Mouse (Mus musculus) heart, postnatal 0 days (tissue): ENCODE measurements at regions not wholly inside any gene's neighbourhood (a gene's known extent, or its start where the extent isn't known, plus 50 kb on each side); places are given as distances from the start of the nearest gene placed in this dataset.

Experiments used
- CTCF ChIP-seq: IDR thresholded peaks from 2 replicates; pipeline ENCODE4 v1.5.1; 2016; ENCODE audit warnings: antibody characterized with exemption, control low read depth, low read depth
- EP300 ChIP-seq: IDR thresholded peaks from 2 replicates; pipeline ENCODE4 v1.6.1; 2016; ENCODE audit warnings: antibody characterized with exemption, low read depth

- TF ChIP-seq CTCF: no peak
- no peak for TF ChIP-seq EP300
These were observed 176.8 kb upstream of the Tle1 start for GRCm38 (mm10) chr4:72377520-72377919.
